Mouse (Mus musculus): ENCODE results near the gene Clcn1. TPM values are rescaled to one million over a fixed set of nuclear protein-coding genes. Genes with fewer than 3 reads are reported as not detected.

The Clcn1 gene
- total and polyA plus RNA-seq, 2 experiments from 2014 or later, result 0.95 to 2.0 TPM

DNA sequence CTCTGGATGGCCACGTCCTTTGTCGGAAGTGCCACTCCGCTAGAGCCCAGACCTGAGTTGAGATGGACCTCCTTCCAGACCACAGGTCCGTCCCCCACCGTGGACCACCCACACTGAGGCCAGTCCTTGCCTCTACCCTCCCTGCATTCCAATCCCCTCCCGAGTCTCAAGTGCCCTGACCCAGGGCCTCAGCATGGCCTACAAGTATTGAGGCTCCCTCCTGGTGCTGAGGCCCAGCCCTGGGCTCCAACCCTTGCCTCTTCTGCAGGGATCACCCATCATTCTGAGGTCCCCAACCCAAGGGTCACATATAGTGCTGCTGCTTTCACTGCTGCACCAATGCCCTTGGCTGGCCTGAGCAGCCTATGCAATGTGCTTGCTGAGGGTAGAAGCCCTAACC, 71.4 kb downstream of the Clcn1 start:
- 71% methylated on average over 6 of the region's 6 CpGs for WGBS
- Histone ChIP-seq H3K27me3 (ENCODE audit: insufficient read depth, low read length) (no peaks in the 10 kb centered on the region), H3K9me3 (ENCODE audit: low read length) (no peaks in the 10 kb centered on the region), H3K4me2 (ENCODE audit: low read depth, low read length) (no peak overlapping the region), H3K36me3 (ENCODE audit: insufficient read depth, low read length) (peaks cover 32% of the 10 kb centered on the region; the same call in 1 of the 2 replicates), H3K27ac (no peak overlapping the region), H3K4me1 (ENCODE audit: insufficient read depth, low read length) (no peaks in the 10 kb centered on the region; the same call in 1 of the 2 replicates), H3K4me3 (ENCODE audit: low read length) (no peak overlapping the region), H3K9ac (replicated peaks; ENCODE audit: low read length) (no peak overlapping the region)
- no peak for TF ChIP-seq CTCF (IDR thresholded peaks at IDR 0.05; ENCODE audit: low read depth)
- DNase-seq (ENCODE audit: low spot score) (no peak), ATAC-seq (no peak)

DNA sequence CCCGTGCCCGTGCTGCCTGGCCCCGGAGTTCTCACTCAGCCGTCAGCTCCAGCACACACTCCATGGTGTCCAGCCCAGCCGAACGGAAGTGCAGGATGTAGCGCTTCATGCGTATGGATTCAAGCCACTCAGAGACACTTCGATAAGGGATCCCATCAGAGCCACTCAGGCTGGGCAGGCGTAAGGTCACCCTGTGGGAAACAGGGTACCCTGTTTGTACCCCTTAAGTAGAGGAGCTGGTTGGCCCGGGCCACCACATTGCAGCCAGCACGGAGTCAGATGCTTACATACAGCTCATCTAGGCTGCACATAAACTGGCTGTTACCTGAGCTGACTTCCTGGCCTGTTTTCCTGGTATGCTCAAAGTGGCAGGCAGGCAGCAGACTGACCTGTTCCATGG, 72.4 kb downstream of the Clcn1 start:
- Histone ChIP-seq H3K4me2 (ENCODE audit: low read depth, low read length) (no peak overlapping the region), H3K9me3 (ENCODE audit: low read length) (no peaks in the 10 kb centered on the region), H3K4me3 (ENCODE audit: low read length) (no peak overlapping the region), H3K27me3 (ENCODE audit: insufficient read depth, low read length) (no peaks in the 10 kb centered on the region), H3K4me1 (ENCODE audit: insufficient read depth, low read length) (no peaks in the 10 kb centered on the region), H3K27ac (no peak overlapping the region), H3K36me3 (ENCODE audit: insufficient read depth, low read length) (peaks cover 32% of the 10 kb centered on the region; the same call in 1 of the 2 replicates), H3K9ac (replicated peaks; ENCODE audit: low read length) (no peak overlapping the region)
- ATAC-seq, result no peak
- 92% methylated on average over 12 of the region's 12 CpGs for WGBS
- TF ChIP-seq CTCF (IDR thresholded peaks at IDR 0.05; ENCODE audit: low read depth), result no peak
- DNase-seq (ENCODE audit: low spot score), result no peak

DNA sequence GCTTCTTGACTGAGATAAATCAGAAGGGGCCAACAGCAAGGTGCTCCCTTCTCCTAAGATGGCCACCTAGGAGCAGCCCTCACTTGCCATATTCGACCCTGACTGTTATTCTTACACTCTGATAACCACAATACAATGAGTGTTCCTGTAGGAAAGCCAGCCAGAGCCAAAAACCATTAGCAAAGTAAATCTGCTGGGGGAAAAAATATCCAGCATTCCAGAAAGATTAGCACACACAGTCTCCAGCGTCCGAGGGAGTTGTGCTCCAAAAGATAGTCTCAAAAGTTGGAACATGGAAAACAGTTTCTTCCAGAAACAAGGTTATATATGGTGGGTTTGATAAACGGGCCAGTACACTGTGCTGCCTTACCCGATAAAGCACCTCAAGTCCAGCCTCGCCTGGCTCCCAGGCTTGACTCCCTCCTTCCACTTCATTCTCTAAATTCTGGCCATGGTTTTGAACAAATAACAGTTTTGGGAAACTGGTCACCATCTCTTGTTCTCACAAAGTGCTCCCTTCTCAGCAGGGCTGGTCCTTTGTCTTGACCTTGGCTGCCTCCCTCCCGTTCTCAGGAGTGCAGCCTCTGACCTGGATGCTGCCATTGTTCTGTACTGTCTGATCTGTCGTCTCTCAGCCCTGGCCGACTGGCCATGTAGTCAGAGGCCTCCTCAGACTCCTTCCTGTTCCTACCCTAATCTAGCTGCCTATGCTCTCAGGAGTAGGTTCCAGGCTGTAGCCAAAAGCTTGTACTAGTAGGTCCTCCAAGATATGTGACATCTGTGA, 73.1 kb downstream of the Clcn1 start:
- H3K4me3 ChIP-seq (ENCODE audit: low read length), result no peak overlapping the region
- no peaks in the 10 kb centered on the region for H3K9me3 ChIP-seq (ENCODE audit: low read length)
- H3K27ac ChIP-seq, result no peak overlapping the region
- peaks cover 30% of the 10 kb centered on the region; the same call in 1 of the 2 replicates for H3K36me3 ChIP-seq (ENCODE audit: insufficient read depth, low read length)
- no peaks in the 10 kb centered on the region for H3K4me1 ChIP-seq (ENCODE audit: insufficient read depth, low read length)
- ATAC-seq (no peak), DNase-seq (ENCODE audit: low spot score) (no peak)
- no peaks in the 10 kb centered on the region for H3K27me3 ChIP-seq (ENCODE audit: insufficient read depth, low read length)
- 70% methylated on average over 9 of the region's 9 CpGs for WGBS
- no peak for TF ChIP-seq CTCF (IDR thresholded peaks at IDR 0.05; ENCODE audit: low read depth)
- no peak overlapping the region for H3K9ac ChIP-seq (replicated peaks; ENCODE audit: low read length)
- no peak overlapping the region for H3K4me2 ChIP-seq (ENCODE audit: low read depth, low read length)

DNA sequence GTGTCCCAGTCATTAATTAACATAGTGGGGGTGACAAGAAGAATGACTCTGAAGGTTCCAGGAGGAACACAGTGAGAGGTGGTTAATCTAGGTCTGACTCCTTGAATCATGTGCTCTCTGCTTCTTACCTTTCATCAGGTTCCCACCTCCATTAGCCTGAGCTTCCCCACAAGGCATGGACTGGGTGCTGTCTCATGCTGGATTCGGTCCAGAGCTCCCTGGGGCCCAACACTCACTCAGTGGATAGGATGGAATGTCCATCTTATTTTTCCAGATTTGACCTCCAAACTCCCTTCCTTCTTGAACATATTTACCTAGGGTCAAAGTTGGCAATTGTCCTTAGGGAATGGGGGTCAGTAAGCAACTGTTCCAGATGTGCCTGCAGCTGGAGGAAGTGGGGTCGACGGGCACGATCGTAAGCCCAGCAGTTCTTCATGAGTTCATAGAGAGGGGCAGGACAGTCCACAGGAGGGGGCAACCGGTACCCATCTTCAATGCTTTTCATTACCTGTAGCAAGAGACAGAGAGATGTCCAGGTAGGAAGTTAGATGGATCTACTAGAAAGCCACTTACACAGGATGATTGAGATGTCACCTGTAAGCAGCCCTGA, 73.9 kb downstream of the Clcn1 start:
- no peak for TF ChIP-seq CTCF (IDR thresholded peaks at IDR 0.05; ENCODE audit: low read depth)
- WGBS, result 89% methylated on average over 6 of the region's 6 CpGs
- Histone ChIP-seq H3K9ac (replicated peaks; ENCODE audit: low read length) (no peak overlapping the region), H3K4me3 (ENCODE audit: low read length) (no peak overlapping the region), H3K36me3 (ENCODE audit: insufficient read depth, low read length) (peaks cover 29% of the 10 kb centered on the region; the same call in 1 of the 2 replicates), H3K27ac (no peak overlapping the region), H3K4me1 (ENCODE audit: insufficient read depth, low read length) (no peaks in the 10 kb centered on the region), H3K4me2 (ENCODE audit: low read depth, low read length) (no peak overlapping the region), H3K27me3 (ENCODE audit: insufficient read depth, low read length) (no peaks in the 10 kb centered on the region), H3K9me3 (ENCODE audit: low read length) (no peaks in the 10 kb centered on the region)
- no peak for ATAC-seq
- no peak for DNase-seq (ENCODE audit: low spot score)

DNA sequence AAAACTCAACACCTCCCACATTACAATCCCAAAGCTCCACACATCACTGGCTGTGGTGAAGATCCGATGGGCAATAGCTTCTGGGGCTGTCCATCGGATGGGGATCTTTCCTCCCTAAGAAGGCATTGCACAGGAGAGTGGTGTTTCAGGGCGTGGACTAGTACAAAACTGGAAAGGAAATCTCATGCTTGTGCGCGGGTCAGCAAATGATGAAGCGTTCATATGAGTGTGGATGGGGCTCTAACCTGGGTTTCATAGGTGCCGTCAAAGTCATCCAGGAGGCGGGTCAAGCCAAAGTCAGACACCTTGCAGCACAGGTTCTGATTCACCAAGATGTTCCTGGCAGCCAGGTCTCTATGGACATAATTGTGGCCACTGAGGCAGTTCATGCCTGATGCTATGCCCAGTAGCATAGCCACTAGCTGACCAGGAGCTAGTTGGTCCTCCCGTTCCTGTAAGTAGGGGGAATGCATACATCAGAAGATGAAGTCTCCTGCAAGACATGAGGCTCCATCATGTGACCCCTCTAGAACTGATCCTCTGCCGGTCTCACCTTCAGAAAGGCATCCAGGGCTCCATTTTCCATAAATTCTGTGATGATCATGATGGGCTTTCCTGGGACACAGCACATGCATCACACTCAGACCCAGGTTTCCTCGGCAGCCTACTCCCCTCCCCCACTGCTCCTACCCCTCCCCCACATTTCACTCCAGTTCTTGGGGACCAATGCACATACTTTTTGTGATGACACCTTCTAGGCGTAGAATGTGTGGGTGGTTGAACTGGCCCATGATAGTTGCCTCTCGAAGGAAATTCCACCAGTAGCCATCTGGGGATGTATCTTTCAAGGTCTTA, 74.8 kb downstream of the Clcn1 start:
- Histone ChIP-seq H3K9ac (replicated peaks; ENCODE audit: low read length) (no peak overlapping the region), H3K4me3 (ENCODE audit: low read length) (no peak overlapping the region), H3K9me3 (ENCODE audit: low read length) (no peaks in the 10 kb centered on the region), H3K27ac (no peak overlapping the region), H3K4me2 (ENCODE audit: low read depth, low read length) (no peak overlapping the region), H3K36me3 (ENCODE audit: insufficient read depth, low read length) (peaks cover 26% of the 10 kb centered on the region; the same call in 1 of the 2 replicates), H3K27me3 (ENCODE audit: insufficient read depth, low read length) (no peaks in the 10 kb centered on the region), H3K4me1 (ENCODE audit: insufficient read depth, low read length) (no peaks in the 10 kb centered on the region)
- ATAC-seq, result no peak
- no peak for TF ChIP-seq CTCF (IDR thresholded peaks at IDR 0.05; ENCODE audit: low read depth)
- 92% methylated on average over 13 of the region's 13 CpGs for WGBS
- no peak for DNase-seq (ENCODE audit: low spot score)

DNA sequence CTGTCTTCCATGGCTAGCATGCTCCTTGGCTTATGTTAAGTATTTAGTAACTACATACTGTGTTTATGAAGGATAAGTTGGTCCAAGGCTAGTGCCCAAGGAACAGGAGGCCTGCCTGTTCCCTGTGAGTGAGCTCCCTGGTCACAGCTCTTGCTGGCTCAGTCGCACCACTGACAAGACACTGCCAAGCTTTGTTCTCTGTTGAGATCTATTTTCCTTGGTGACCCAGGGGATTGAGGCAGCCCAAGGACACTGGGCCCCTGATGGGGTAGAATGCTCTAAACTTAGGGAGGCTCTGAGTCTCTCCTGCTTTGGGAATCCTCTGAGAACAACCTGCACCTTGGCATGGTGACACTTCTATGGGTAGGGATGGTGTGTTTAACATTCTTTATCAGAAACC, 75.6 kb downstream of the Clcn1 start:
- ATAC-seq (no peak), DNase-seq (ENCODE audit: low spot score) (no peak)
- 55% methylated on average over 1 of the region's 1 CpGs for WGBS
- Histone ChIP-seq H3K9ac (replicated peaks; ENCODE audit: low read length) (no peak overlapping the region), H3K9me3 (ENCODE audit: low read length) (no peaks in the 10 kb centered on the region), H3K4me1 (ENCODE audit: insufficient read depth, low read length) (no peaks in the 10 kb centered on the region), H3K27ac (no peak overlapping the region), H3K27me3 (ENCODE audit: insufficient read depth, low read length) (no peaks in the 10 kb centered on the region), H3K4me2 (ENCODE audit: low read depth, low read length) (no peak overlapping the region), H3K36me3 (ENCODE audit: insufficient read depth, low read length) (peaks cover 23% of the 10 kb centered on the region; the same call in 1 of the 2 replicates), H3K4me3 (ENCODE audit: low read length) (no peak overlapping the region)
- TF ChIP-seq CTCF (IDR thresholded peaks at IDR 0.05; ENCODE audit: low read depth), result no peak
